Mouse (Mus musculus) adrenal gland, postnatal 25 days (tissue): Measurements from ENCODE around the gene Erap1. TPM values are rescaled to one million over a fixed set of nuclear protein-coding genes. Genes with fewer than 3 reads are reported as not detected.
"Not testable (repeated sequence)": the region's sequence is repeated elsewhere in the genome, so short reads cannot be mapped to it uniquely, and the experiment has no call there.

Source experiments
- DNase-seq: peaks from one replicate; pipeline ENCODE4 v3.0.0; 2021; ENCODE audit warnings: mixed read lengths
- long read RNA-seq: library from polyadenylated mRNA; stranded (forward); transcript quantifications from one replicate; pipeline ENCODE4 v2.0.0, GENCODE M21; 2021
- total RNA-seq: library from RNA; stranded (reverse); gene quantifications from 2 replicates; pipeline ENCODE4 v1.2.3, GENCODE M21; 2021

Erap1 gene
- 62.5 and 79.6 TPM in 2 replicates for total RNA-seq
- long read RNA-seq, full-length matches to known transcripts = 9 of 25 reads
- long read RNA-seq, partial matches to known transcripts = 12 of 25 reads
- long read RNA-seq, other reads (novel, unspliced or antisense) = 4 of 25 reads

- DNase-seq = no peak
Observed at GRCm38 (mm10) chr13:74638793-74639711, at the start of gene Erap1. Gene Erap1 (plus strand): TSS chr13:74639568.

- DNase-seq = peak; percentile 1
Observed at GRCm38 (mm10) chr13:74591401-74591821, 48.0 kb upstream of the Erap1 start.

- not testable (repeated sequence) for DNase-seq
Observed at GRCm38 (mm10) chr13:74591828-74592227, 47.5 kb upstream of the Erap1 start.

DNA sequence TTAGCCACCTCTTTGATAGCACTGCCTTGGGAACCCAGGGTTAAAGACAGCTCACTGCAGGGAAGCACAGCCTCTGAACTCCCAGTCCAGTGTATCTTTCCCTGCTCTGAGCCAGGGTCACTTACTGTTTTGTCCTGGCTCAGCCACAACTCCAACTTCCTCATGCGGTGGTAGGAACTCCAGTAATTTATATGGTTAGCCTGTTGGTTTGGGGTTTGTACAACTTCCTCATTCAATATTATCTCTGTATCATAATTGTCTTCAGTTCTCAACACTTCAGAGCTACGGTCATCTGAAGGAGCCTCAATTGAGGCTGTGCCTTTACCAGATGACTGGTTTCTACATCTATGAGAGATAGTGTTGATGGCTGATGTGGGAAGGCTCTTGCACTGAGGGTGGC is 42.3 kb upstream of the Erap1 start:
- not testable (repeated sequence) for DNase-seq

GRCm38 (mm10) chr13:74601776-74602175 is 37.6 kb upstream of the Erap1 start:
- not testable (repeated sequence) for DNase-seq

- DNase-seq = peak; percentile 73
Observed at GRCm38 (mm10) chr13:74617163-74618019, 22.0 kb upstream of the Erap1 start.

- no peak for DNase-seq
Observed at GRCm38 (mm10) chr13:74632327-74632726, 7.0 kb upstream of the Erap1 start.

DNA sequence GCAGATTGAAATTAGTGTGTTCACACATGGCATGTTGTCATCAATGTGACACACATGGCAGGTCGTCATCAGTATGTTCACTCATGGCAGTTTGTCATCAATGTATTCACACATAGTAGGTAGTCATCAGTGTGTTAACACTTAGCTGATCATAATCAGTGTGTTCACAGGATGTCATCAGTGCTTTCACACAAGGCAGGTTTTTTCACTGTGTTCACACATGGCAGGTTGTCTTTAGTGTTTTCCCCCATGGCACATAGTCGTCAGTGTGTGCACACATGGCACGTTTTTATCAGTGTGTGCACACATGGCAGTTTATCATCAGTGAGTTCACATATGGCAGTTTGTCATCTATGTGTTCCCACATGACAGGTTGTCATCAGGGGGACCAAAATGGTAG is 6.5 kb upstream of the Erap1 start:
- no peak for DNase-seq

GRCm38 (mm10) chr13:74639712-74640522 is 549 bp downstream of the Erap1 start:
- DNase-seq = peak; percentile 90

DNA sequence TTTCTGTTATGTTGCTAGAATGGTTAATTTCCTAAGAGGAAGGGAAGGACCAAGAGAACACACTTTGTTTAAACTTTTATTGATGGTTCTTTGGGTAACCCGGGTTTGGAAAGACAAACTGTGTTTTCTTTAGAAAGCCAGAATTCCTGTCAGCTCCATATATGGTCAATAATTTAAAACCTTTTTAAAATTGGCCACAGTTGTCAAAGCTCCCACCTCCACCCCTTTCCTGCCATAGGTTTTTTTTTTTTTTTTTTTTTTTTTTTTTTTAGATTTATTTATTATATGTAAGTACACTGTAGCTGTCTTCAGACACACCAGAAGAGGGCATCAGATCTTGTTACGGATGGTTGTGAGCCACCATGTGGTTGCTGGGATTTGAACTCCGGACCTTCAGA is 1.2 kb downstream of the Erap1 start:
- not testable (repeated sequence) for DNase-seq

- DNase-seq = peak; percentile 5
Observed at GRCm38 (mm10) chr13:74695497-74696193, 56.3 kb downstream of the Erap1 start.

GRCm38 (mm10) chr13:74696225-74696624 is 56.9 kb downstream of the Erap1 start:
- no peak for DNase-seq

GRCm38 (mm10) chr13:74719002-74719401 is 79.6 kb downstream of the Erap1 start:
- no peak for DNase-seq

DNA sequence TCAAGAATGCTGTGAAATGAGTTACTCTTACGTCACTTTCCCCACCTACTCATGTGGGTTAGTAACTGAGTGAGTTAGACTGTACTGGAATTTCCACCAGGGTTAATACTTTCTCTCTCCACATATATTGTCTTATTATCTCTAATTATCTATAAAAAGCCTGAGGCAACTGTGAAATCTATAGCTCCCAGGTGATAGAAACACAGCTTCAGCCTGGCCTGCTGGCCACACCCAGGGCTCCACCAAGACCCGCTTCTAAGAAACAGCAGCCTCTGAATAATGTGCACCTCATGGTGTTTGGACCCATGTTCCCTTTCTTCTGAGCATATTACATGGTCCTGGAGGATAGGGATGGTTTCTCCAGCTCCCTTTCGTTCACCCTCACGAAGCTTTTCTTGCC is 94.4 kb downstream of the Erap1 start:
- DNase-seq = no peak

DNA sequence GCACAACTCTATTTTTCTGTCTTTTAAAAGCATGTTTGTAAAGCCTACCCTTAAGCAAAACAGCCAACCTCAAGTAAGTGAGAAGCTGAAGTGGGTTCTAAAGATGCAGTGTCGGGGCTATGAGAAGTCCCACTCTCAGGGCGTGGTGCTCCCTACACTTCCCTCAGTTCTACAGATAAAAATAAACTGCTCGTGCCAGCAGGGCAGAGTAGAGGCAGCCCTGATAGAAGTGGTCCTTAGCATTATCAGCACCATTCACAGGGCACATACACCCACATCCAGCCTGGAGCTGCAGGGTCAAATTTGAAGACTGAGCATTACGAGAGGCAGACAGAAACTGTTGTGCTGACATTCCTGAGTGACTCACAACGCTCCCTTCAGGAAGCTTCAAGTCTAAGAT is 96.5 kb downstream of the Erap1 start:
- DNase-seq = no peak

DNA sequence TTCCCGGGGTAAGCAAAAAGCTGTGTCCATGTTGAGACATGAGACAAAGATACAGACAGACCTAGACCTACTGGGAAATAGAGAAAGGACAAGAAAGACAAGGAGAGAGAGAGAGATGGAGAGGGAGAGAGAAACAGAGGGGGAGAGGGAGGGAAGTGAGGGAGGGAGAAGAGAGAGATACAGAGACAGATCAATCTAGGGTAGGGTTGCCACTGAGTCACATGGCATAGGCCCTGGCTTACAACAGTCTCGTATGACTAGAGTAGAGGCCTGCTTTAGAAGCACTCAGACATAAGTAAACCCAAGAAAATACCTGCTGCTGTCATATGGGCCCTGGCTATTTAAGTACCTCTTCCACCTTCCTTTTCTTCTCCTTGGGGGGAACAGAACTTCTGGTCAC is 97.0 kb downstream of the Erap1 start:
- no peak for DNase-seq

Other genes with a start within 250 kb of the Erap1 start
- 4.4 and 4.7 TPM in 2 replicates for gene Zfp72, start 248.7 kb upstream of the Erap1 start, total RNA-seq
- 719 and 903 TPM in 2 replicates for gene Ftl1-ps1, start 239.9 kb upstream of the Erap1 start, total RNA-seq
- 13.7 and 13.8 TPM in 2 replicates for gene Zfp825, start 145.6 kb upstream of the Erap1 start, total RNA-seq
- gene Cast, start 169.2 kb downstream of the Erap1 start, total RNA-seq = 52.2 and 66.2 TPM in 2 replicates